Mouse (Mus musculus) T-cell, adult 2 months (primary cell): ENCODE data around the gene Tesmin.
A peak's percentile ranks its signal among the peaks of the same experiment; 100 is the strongest.

Experiments
- DNase-seq: peaks from one replicate; pipeline ENCODE4 v3.0.0; 2022; ENCODE audit warnings: low spot score

The Tesmin gene

GRCm38 (mm10) chr19:3388629-3389057 is at the start of gene Tesmin:
Gene Tesmin, plus strand, starts transcription at chr19:3388857.
- peak; percentile 85 for DNase-seq

DNA sequence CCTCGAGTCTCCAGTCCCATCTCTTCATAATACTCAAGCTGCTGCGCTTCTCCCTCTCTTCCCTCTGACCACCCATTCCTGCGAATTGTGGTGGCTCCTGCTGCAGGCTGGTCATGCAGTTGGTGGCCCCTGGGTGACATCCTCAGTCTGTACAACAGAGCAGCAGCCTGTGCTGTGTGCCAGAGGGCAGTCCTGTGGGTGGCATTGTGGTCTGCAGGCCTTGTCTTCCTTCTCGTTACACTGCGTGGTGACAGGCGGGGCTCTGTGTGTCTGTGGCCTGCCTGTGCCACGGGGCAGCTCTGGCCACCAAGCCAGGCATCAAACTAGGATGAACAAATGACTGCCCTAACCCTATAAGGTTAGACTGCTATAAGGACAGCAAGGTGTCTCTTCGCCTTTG is 49.5 kb upstream of the Tesmin start:
- DNase-seq = no peak

DNA sequence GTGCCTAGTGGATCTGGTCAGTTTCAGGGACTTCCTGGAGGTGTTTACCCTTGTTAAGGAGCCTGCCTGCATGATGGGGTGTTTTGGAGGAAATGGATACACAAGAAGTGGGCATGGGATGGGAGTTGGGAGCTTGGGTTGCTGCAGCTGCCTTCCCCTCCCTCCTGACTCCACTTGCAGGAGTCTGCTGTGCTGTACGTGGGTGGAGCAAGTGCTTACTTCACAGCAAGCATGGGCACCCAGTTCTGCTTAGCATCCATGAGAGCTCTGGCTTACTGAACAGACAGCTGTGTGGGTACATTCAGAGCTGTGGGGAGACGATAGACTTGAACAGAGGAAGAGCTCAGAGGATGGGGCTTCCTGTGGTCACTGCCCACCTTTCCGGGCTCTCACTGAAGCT is 47.6 kb upstream of the Tesmin start:
- DNase-seq = no peak

DNA sequence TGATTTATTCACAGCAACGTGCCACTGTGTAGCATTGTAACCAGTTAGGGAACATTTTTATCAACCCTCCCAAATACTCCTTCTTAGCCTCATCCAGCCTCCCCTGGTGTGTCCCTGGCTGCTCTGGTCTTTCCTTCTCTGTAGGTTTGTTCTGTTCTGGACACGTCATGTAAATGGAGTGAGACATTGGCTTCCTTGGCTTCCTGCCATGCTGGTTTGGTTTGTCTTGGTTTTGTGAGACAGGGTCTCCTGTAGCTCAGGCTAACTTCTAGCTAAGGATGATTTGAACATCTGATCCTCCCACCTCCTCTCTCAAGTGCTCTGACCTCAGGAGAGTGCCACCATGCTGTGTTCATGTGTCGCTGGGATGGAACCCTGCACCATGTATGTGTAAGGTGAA is 44.7 kb upstream of the Tesmin start:
- no peak for DNase-seq

DNA sequence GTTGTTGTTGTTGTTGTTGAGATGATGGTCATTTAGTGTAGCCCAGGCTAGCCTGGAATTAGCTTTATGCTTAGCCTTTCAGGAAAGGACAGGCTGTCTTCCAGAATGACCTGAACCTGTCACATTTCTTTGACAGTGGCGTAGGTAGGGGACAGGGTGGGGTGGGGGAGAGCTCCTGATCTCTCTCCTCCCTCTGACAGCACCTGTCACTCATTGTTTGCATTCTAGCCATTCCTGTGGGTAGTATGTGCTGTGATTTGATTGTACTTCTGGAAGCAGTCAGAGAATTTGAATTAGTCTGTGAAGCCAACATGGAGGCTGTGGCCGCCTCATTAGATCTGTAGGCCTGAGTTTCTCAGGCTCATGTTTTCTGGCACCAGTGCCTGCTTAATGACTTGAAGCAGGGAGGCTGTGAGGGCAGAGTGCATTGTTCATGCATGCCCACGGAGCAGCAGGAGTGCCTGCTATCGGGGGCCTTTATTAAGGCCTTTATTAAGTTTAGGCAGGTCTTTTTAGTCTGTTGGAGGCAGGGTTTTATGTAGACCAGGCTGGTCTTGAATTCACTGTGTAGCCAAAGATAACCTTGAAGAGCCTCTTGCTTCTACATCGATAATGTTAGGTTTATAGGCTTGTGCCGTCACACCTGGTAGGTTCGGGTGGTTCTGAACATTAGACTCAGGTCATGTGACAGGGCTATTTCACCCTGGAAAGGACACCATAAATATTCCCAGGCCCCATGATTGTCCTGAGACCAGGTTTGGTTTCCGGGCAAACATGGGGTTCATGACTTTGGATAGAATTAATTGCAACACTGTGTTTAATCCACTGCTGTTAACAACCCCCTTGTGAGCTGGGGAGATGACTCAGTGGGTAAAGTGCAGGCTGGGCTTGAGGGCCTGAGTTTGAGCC is 43.8 kb upstream of the Tesmin start:
- no peak for DNase-seq

DNA sequence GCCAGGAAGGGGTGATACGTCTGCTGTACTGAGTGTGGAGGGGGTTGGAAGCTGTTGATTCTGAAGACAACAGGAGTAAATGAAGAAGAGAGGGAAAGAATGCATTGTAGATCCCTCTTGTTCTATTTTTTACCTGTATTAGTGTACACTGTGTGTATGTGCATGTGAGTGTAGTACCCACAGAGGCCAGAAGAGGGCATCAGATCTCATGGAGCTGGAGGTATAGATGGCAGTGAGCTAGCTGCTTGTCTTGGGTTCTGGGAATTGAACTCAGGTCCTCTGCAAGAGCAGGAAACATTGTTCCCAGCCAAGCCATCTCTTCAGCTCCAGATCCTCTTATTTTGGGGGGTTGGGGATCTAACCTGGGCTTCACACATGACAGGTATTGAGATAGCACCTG is 40.9 kb upstream of the Tesmin start:
- DNase-seq = peak; percentile 18

DNA sequence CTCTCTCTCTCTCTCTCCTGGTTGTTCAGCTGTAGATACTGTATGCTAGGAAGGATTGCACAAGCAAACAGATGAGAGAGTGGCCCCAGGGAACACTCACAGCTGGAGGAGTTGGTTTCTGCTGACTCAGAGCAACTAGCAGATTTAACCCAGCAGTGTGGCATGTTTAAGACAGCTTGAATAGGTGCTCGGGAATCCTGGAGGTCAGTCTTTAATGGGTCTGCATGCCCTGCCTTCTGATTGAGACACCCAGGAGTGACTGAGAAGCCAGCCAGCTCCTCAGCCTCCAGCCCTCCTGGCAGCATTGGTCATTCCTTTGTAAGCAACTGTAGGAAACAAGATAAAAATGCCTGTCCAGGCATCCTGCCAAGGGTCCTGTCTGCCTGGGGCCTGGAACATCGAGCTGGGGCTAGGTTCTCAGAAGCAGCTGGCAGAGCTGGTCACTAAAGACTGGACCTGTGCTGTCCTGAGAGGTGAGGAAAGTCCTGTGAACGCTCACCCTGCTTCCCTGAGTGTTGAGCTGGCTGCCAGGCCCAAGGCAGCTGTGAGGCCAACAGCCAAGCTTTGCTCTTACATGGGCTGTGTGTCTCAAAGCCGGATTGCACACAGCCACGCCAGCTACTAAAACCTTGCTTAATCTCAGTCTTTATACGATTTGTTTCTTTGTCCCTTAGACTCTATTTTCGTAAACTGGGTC is 35.1 kb upstream of the Tesmin start:
- DNase-seq = no peak

DNA sequence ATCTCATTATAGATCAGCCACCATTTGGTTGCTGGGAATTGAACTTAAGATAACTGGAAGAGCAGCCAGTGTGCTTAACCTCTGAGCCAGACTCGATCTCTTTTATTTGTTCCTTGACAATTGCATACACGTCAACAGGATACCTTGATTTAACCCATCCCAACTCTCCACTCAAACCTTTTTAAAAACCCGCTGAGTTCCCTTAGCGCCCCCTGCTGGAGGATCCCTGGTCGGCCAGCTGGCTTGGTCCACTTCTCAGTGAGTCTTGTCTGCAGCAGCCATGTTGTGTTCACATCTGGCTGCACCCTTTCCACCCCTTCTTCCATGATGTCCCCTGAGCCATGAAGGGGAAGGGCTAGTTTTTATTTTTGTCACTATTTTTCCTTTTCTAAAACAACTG is 33.6 kb upstream of the Tesmin start:
- DNase-seq = peak; percentile 19

DNA sequence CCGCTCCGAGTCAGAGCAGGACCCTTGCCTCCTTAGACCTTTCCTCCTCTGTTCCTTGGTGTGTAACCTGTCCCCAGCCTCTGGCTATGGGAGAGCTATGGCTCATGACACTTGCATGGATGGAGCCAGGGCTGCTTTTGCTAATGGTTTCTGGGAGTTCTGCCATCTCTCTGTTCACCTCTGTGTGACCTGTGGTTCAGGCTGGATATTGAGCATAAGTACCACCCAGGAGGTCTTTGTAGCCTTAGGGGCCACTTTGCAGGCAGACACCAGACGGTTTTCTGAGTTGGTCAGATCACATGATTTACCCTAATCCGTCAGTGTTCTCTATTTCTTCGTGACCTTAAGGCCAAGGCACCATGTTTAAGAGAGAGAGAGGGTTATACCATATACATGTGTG is 32.1 kb upstream of the Tesmin start:
- DNase-seq = no peak

DNA sequence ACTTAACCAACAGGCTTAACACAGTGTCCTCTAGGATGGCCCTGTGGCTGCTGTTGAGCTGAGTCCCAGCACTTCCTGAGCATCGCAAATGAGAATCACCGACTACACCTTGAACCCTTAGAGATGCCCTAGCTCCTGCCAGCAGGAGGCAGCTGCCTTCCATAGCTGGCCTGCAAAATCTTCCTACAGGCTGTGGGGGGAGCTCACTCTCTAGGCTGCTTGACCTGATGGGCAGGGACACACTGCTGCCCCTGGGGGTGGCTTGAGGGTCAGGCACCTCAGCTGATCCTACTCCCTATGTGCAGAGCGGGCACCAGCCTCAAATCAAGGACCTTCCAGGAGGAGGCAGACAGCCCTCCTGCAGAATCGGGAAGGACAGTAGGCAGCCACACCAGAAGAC is 31.0 kb upstream of the Tesmin start:
- no peak for DNase-seq

DNA sequence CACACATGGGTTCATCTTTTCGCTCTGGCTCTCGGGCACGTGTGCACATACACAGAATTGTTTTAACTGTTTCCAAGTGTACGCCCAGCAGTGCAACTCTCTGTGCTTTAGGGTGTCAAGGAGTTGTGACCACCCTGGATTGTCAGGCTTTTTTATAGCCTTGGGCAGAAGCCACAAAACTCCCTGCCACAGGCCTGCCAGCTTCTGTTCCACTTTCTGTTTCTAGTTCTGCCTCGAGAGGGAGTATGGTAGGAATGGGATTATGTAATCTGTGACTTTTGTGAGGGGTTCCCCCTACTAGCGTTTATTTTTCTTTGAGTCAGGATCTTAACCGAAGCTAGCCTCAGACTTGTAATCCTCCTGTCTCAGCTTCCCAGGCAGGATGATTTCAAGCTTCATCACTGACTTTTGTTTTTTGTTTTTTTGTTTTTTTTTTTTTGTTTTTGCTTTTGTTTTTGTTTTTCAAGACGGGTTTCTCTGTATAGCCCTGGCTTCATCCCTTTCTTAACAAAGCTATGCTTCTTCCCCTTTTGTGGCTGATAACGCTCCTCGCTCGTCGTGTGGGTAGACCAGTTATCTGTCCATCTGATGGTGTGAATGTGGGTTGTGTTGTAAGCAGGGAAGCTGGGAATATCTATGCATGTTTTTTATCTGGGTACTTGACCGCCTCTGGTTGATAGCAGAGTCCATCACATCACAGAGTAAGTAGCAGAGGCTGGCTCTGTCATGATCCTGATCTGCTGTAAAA is 28.6 kb upstream of the Tesmin start:
- no peak for DNase-seq

GRCm38 (mm10) chr19:3363510-3363909 is 25.1 kb upstream of the Tesmin start:
- DNase-seq = no peak

DNA sequence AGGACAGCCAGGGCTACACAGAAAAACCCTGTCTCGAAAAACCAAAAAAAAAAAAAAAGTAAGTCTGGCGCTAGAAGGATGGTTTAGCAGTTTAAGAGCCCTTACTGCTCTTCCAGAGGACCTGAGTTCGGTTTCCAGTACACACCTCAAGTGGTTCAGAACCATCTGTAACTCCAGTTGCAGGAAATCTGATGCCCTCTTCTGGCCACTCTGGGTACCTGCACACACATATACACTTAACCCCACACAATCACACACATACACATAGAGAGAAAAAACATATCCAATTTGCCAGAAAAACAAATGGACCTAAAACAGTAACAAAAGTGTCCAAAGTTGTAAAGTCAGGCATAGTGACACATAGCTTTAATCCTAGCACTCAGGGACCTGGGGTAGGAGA is 23.6 kb upstream of the Tesmin start:
- no peak for DNase-seq

DNA sequence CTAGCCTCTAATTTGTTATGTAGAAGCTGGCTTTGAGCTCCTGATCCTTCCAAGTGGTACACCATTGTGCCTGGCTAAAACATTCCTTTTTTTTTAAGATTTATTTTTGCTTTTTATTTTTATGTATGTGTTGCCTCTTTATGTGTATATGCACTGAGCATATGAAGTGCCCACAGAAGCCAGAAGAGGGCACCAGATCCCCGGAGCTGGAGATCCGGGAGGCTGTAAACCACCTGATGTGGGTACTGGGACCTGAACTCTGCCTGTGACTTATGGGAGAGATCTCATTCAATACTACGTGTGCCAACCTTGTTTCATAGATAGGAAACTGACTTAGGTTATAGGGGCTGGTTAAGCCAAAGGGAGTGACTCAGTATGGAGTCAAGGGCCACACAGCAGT is 20.4 kb upstream of the Tesmin start:
- DNase-seq = no peak

DNA sequence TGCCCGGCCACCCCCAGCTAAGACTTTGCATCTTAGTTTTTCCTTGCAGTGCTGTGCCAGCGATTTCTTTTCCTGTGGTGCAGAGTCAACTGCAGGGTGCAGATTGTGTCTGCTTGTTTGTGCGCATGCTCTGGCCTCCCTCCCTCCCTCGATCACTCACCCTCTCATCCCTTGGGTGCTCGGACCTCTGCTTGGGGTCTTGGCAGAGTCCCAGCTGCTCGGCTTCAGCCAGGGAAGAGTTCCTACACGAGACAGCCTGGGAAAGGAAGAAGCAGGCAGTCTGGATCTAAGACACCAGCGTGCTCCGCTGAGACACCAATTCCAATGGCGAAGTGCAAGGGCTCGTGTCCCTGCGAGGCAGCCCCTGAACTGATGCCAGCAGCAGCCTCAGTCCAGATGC is 15.3 kb upstream of the Tesmin start:
- DNase-seq = no peak

- peak; percentile 12 for DNase-seq
These were observed 14.6 kb upstream of the Tesmin start for GRCm38 (mm10) chr19:3374028-3374427.

- no peak for DNase-seq
These were observed 12.6 kb upstream of the Tesmin start for GRCm38 (mm10) chr19:3375945-3376495.

GRCm38 (mm10) chr19:3376966-3377715 is 11.5 kb upstream of the Tesmin start:
- DNase-seq = no peak

DNA sequence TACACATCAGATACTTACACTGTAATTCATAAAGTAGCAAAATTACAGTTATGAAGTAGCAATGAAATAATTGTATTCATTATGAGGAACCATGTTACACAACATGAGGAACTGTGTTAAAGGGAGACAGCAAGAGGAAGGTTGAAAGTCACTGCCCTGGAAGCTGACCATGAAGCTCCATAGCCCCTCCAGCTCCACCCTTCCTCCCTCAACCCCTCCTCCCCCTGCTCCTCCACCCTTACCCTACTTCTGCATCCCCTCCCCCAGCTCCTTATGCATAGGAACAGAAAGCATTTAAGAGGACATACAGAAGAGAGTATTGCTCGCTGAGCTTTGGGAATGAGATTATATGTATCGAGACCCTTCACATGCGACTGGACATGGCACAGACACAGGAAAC is 10.0 kb upstream of the Tesmin start:
- no peak for DNase-seq

- no peak for DNase-seq
These were observed 596 bp upstream of the Tesmin start for GRCm38 (mm10) chr19:3388061-3388460.

DNA sequence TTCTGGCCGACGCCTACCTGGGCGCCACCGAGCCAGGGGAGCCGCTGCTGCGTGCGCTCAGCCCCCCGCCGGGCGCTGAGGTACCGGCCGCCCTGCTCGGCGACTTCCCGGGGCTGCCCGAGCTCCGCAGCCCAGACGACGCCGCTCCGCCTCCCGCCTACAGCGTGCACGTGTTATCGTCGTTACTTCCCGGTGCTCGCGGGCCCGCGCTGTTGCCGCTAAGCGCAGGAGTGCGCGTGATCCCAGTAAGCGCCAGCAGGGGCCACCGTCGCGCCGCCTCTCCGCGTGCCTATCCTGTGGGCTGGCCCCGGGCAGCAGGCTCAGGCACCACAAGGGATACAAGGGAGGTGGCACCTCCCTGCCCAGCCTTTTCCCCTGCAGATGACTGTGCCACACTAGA is 432 bp downstream of the Tesmin start:
- peak; percentile 92 for DNase-seq

DNA sequence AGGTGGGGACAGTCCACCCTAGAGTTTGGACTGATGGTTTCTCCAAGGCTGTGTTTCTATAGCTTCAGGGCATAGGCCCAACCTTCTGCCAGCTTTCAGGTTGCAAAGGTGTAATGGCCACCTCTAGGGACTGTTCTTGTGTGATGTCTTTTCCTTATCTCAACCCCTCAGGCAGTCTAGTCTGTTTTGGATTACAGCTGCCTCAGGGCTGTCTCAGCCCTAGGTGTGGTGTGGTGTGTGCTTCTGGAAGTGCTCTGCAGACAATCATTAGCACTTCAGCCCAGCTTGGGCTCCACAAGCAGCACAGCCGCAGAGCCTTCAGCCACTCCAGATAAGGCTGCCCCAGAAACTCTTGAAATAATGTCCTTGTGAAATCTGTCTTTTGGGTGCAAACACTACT is 3.7 kb downstream of the Tesmin start:
- no peak for DNase-seq
